Mouse (Mus musculus) embryonic facial prominence, embryonic 11.5 days (tissue): Measurements from ENCODE around the gene Bhmt2. TPM values are rescaled to one million over a fixed set of nuclear protein-coding genes. Genes with fewer than 3 reads are reported as not detected.

ENCODE experiments used
- ATAC-seq: fragments of 200-750 bp; cut with Nextera tagmentation; replicated peaks from 2 replicates; pipeline ENCODE4 v1.8.0; 2017; ENCODE audit warnings: low read depth; ENCODE audit not compliant: insufficient number of reproducible peaks, low FRiP score, low TSS enrichment
- DNase-seq: peaks from one replicate; pipeline ENCODE4 v3.0.0-alpha.2; 2015; ENCODE audit warnings: low spot score
- H3K27ac ChIP-seq: fragments of 300-500 bp; sonication (generic); replicated peaks from 2 replicates; pipeline ENCODE4 v1.5.1; 2014; ENCODE audit warnings: mild to moderate bottlenecking, low read depth, low read length, control low read depth
- H3K27me3 ChIP-seq: fragments of 300-500 bp; sonication (generic); 2 replicates; pipeline ENCODE4 v1.6.1; 2014; ENCODE audit warnings: mild to moderate bottlenecking, low read length, moderate library complexity, mixed read lengths; ENCODE audit not compliant: control insufficient read depth, insufficient read depth
- H3K36me3 ChIP-seq: fragments of 300-500 bp; sonication (generic); replicated peaks from 2 replicates; pipeline ENCODE4 v1.6.1; 2014; ENCODE audit warnings: low read depth, mild to moderate bottlenecking, low read length, moderate library complexity, mixed read lengths; ENCODE audit not compliant: control insufficient read depth, insufficient read depth
- H3K4me1 ChIP-seq: fragments of 300-500 bp; sonication (generic); 2 replicates; pipeline ENCODE4 v1.6.1; 2014; ENCODE audit warnings: low read length, mixed read lengths; ENCODE audit not compliant: control insufficient read depth, insufficient read depth
- H3K4me2 ChIP-seq: fragments of 300-500 bp; sonication (generic); 2 replicates; pipeline ENCODE4 v1.6.1; 2014; ENCODE audit warnings: low read depth, mild to moderate bottlenecking, control low read depth, low read length, moderate library complexity
- H3K4me3 ChIP-seq: fragments of 300-500 bp; sonication (generic); 2 replicates; pipeline ENCODE4 v1.5.1; 2014; ENCODE audit warnings: low read depth, low read length, control low read depth
- H3K9ac ChIP-seq: fragments of 300-500 bp; sonication (generic); replicated peaks from 2 replicates; pipeline ENCODE4 v1.6.1; 2014; ENCODE audit warnings: mild to moderate bottlenecking, control low read depth, low read length
- H3K9me3 ChIP-seq: fragments of 300-500 bp; sonication (generic); replicated peaks from 2 replicates; pipeline ENCODE4 v1.6.1; 2016; ENCODE audit warnings: mild to moderate bottlenecking, low read length, inconsistent platforms, mixed read lengths; ENCODE audit not compliant: control insufficient read depth
- WGBS: fragments of 180-500 bp; shearing (Covaris S2); extraction: QIAGEN DNeasy Blood & Tissue Kit; methylation state at CpG from one replicate; pipeline ENCODE4 v1.1.7; 2014; 5-methylcytosine and 5-hydroxymethylcytosine counted together
- polyA plus RNA-seq: library from polyadenylated mRNA; unstranded; fragments of >200 nt; fragmentation: Nextera tagmentation; extraction: Ambion mirVana; gene quantifications from 2 replicates; pipeline ENCODE4 v1.2.1, GENCODE M21; 2014

The Bhmt2 gene
- polyA plus RNA-seq, 1 experiment from 2014 or later, result not detected

DNA sequence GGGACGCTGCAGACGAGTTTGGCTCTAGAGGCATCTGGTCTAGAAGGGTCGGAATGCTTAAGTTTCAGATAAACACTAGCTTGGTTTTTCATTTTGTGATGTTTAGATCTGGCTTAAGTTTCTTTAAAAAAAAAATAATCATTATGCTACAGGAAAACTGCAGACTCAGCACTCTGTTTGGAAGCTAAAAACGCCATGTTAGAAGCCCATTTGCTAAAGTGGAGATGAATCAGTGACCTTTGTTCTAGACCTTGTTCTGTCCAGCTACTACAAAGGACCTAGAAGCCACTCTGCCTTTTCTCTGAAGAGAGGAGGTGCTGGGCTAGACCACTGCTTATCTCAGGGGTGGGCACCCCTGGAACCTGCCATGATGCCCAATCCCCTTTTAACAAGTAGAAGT lies 36.2 kb upstream of the Bhmt2 start:
- no peaks in the 10 kb centered on the region for H3K36me3 ChIP-seq
- DNase-seq, result no peak
- 84% methylated on average over 4 of the region's 4 CpGs for WGBS
- H3K9ac ChIP-seq, result no peak overlapping the region
- ATAC-seq, result no peak
- H3K4me2 ChIP-seq, result no peak overlapping the region
- H3K4me3 ChIP-seq, result no peak overlapping the region
- no peaks in the 10 kb centered on the region for H3K9me3 ChIP-seq
- no peak overlapping the region for H3K27ac ChIP-seq
- H3K27me3 ChIP-seq, result no peaks in the 10 kb centered on the region
- no peaks in the 10 kb centered on the region for H3K4me1 ChIP-seq

GRCm38 (mm10) chr13:93707271-93707670 lies 33.2 kb upstream of the Bhmt2 start:
- DNase-seq (no peak), ATAC-seq (no peak)
- no peaks in the 10 kb centered on the region for H3K4me1 ChIP-seq
- H3K27me3 ChIP-seq, result no peaks in the 10 kb centered on the region
- 87% methylated on average over 4 of the region's 4 CpGs for WGBS
- no peak overlapping the region for H3K4me2 ChIP-seq
- no peak overlapping the region for H3K9ac ChIP-seq
- no peak overlapping the region for H3K4me3 ChIP-seq
- H3K27ac ChIP-seq, result no peak overlapping the region
- no peaks in the 10 kb centered on the region for H3K36me3 ChIP-seq
- H3K9me3 ChIP-seq, result no peaks in the 10 kb centered on the region

- no peak overlapping the region for H3K4me3 ChIP-seq
- H3K4me1 ChIP-seq, result no peaks in the 10 kb centered on the region
- H3K9me3 ChIP-seq, result no peaks in the 10 kb centered on the region
- no peak overlapping the region for H3K4me2 ChIP-seq
- H3K27ac ChIP-seq, result no peak overlapping the region
- ATAC-seq (no peak), DNase-seq (no peak)
- H3K36me3 ChIP-seq, result no peaks in the 10 kb centered on the region
- no peaks in the 10 kb centered on the region for H3K27me3 ChIP-seq
- 50% methylated on average over 4 of the region's 4 CpGs for WGBS
- no peak overlapping the region for H3K9ac ChIP-seq
Measured at GRCm38 (mm10) chr13:93705697-93706096, 31.6 kb upstream of the Bhmt2 start.

- H3K4me1 ChIP-seq, result no peaks in the 10 kb centered on the region
- 86% methylated on average over 6 of the region's 6 CpGs for WGBS
- no peak for ATAC-seq
Measured at GRCm38 (mm10) chr13:93698866-93699265, 24.8 kb upstream of the Bhmt2 start.

GRCm38 (mm10) chr13:93690821-93691220 lies 16.7 kb upstream of the Bhmt2 start:
- Histone ChIP-seq H3K4me2 (no peak overlapping the region), H3K27ac (no peak overlapping the region), H3K4me3 (no peak overlapping the region), H3K36me3 (no peaks in the 10 kb centered on the region), H3K9ac (no peak overlapping the region), H3K4me1 (no peaks in the 10 kb centered on the region), H3K9me3 (no peaks in the 10 kb centered on the region), H3K27me3 (no peaks in the 10 kb centered on the region)
- DNase-seq (no peak), ATAC-seq (no peak)
- 92% methylated on average over 1 of the region's 1 CpGs for WGBS

More at GRCm38 (mm10) chr13:93698866-93699265, 24.8 kb upstream of the Bhmt2 start:
- no peaks in the 10 kb centered on the region for H3K9me3 ChIP-seq
- no peak overlapping the region for H3K4me2 ChIP-seq
- no peak overlapping the region for H3K9ac ChIP-seq
- DNase-seq, result no peak
- H3K36me3 ChIP-seq, result no peaks in the 10 kb centered on the region
- H3K4me3 ChIP-seq, result no peak overlapping the region
- no peak overlapping the region for H3K27ac ChIP-seq
- H3K27me3 ChIP-seq, result no peaks in the 10 kb centered on the region

DNA sequence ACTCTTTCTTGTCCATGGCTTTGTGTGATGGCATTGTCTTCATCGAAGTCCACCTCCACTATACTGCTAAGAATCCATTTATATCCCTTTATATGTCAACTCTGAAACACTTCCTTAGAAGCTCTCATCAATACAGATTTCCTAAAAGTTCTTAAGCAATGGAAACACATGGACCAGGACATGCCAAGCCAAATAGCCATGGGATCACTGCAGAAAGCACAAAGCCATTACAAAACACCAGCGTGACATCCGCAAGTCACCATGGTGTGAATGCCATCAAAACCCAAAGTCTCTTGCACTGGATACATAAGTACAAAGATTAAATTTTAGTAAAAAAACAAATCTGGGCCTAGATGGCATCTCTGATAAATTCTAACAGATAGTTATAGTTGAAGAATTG lies 15.5 kb upstream of the Bhmt2 start:
- Histone ChIP-seq H3K27me3 (no peaks in the 10 kb centered on the region), H3K9me3 (no peaks in the 10 kb centered on the region), H3K4me2 (no peak overlapping the region), H3K27ac (no peak overlapping the region), H3K9ac (no peak overlapping the region), H3K4me1 (no peaks in the 10 kb centered on the region), H3K4me3 (no peak overlapping the region), H3K36me3 (no peaks in the 10 kb centered on the region)
- WGBS, result 93% methylated on average over 3 of the region's 3 CpGs
- no peak for DNase-seq
- no peak for ATAC-seq

DNA sequence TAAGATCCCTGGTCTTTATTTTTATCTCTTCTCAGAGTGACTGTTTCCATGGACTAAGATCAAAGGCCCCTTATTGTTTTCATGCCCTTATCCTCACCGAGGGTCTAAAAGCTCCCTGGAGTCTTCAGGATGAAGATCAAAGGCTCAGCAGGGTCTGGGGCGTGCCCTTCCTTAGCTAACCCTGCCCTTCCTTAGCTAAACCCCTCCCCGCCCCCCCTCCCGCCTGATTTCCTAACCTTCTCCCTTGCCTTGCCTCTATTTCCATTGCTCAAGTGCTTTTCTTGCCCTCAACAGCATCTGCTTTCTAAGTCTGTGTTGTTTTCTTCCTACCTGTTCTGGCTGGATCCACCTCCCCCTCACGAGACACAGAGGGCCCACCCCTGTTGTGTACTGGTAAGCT lies 13.2 kb upstream of the Bhmt2 start:
- H3K27ac ChIP-seq, result no peak overlapping the region
- no peak overlapping the region for H3K9ac ChIP-seq
- H3K4me3 ChIP-seq, result no peak overlapping the region
- WGBS, result 12% methylated on average over 5 of the region's 5 CpGs
- no peaks in the 10 kb centered on the region for H3K27me3 ChIP-seq
- no peaks in the 10 kb centered on the region for H3K4me1 ChIP-seq
- H3K36me3 ChIP-seq, result no peaks in the 10 kb centered on the region
- ATAC-seq, result no peak
- DNase-seq, result no peak
- H3K9me3 ChIP-seq, result no peaks in the 10 kb centered on the region
- H3K4me2 ChIP-seq, result no peak overlapping the region

- Histone ChIP-seq H3K36me3 (no peaks in the 10 kb centered on the region), H3K9ac (no peak overlapping the region), H3K27me3 (no peaks in the 10 kb centered on the region), H3K4me1 (no peaks in the 10 kb centered on the region), H3K9me3 (no peaks in the 10 kb centered on the region), H3K4me2 (no peak overlapping the region), H3K4me3 (no peak overlapping the region), H3K27ac (no peak overlapping the region)
- DNase-seq (no peak), ATAC-seq (no peak)
- 76% methylated on average over 4 of the region's 4 CpGs for WGBS
Measured at GRCm38 (mm10) chr13:93685226-93685625, 11.1 kb upstream of the Bhmt2 start.
